Mouse (Mus musculus): ENCODE data around the gene Guca2a. TPM values are rescaled to one million over a fixed set of nuclear protein-coding genes. Genes with fewer than 3 reads are reported as not detected.

Gene Guca2a
- 0.55 TPM in 1 of 2 replicates, not detected in the other for polyA plus RNA-seq (2014; fragmentation: Nextera tagmentation; extraction: Ambion mirVana)

DNA sequence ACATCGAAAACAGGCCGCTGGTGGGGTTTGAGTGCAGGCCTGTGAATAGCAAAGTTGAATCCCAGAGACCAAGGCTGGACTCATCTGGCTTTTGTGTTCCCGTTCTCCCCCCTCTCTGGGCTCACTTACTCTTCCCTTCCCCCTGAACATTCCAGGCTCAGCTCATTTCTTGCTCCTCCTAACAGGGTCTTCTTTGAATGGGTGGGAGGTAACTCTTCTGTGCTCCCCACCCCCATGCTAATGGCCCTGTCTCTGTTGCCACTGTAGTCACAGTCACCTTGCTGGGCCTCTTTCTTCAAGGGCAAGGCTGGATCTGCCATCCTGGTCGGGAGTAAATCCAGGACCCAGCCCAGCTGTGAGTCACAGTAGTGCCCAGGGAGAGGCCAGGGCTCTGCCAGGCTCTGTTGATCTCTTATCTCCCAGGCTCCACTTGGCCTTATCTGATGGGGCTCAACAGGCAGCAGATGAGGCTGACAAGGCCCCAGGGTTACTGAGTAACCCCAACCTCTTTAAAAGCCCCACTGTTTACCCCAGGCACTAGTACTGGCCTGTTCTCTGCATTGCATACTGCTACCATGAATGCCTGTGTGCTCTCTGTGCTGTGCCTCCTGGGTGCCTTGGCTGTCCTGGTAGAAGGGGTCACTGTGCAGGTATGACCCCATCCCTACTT, at the start of gene Guca2a:
TSS of gene Guca2a (plus strand) at position 529 of the 670 bp plus-strand sequence.
- 57% methylated on average over 4 of the region's 4 CpGs for WGBS (ENCODE audit: insufficient replicate concordance)
- Histone ChIP-seq H3K27ac (ENCODE audit: low read depth, low read length) (peak within 1 kb of the TSS; percentile 50), H3K27me3 (ENCODE audit: control insufficient read depth, insufficient read depth, low read length) (no peaks in the 10 kb centered on the region), H3K9me3 (replicated peaks; ENCODE audit: control insufficient read depth, low read length) (no peaks in the 10 kb centered on the region), H3K4me3 (ENCODE audit: low read depth, low read length) (no peak within 1 kb of the TSS), H3K9ac (ENCODE audit: low read depth, low read length) (no peak within 1 kb of the TSS), H3K36me3 (ENCODE audit: control insufficient read depth, insufficient read depth, low read length) (no peaks in the 10 kb centered on the region), H3K4me2 (no peak within 1 kb of the TSS), H3K4me1 (ENCODE audit: control insufficient read depth, insufficient read depth, low read length) (peaks cover 35% of the 10 kb centered on the region)
- ATAC-seq (replicated peaks; ENCODE audit: insufficient number of reproducible peaks, low FRiP score, low TSS enrichment), result no peak

DNA sequence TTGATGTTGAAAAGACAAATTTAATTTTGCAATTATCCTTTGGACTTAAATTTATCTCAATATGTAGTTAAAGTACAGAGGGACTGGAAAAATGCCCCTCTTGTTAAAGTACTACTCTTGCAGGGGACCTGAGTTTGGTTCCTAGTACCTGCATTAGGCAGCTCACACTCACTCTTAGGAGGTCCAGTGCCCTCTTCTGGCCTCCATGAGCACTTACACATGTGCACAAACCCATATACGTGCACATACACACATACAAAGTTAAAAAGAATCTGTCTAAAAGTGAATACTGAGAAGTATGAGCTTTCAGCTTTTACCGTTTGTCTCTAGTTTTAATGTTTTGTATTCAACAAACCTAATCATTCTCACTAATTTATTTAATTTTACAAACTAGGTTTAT, 49.5 kb upstream of the Guca2a start:
- Histone ChIP-seq H3K9me3 (replicated peaks; ENCODE audit: control insufficient read depth, low read length) (no peaks in the 10 kb centered on the region), H3K27ac (ENCODE audit: low read depth, low read length) (no peak overlapping the region), H3K4me2 (no peak overlapping the region), H3K4me3 (ENCODE audit: low read depth, low read length) (no peak overlapping the region), H3K4me1 (ENCODE audit: control insufficient read depth, insufficient read depth, low read length) (peaks cover 10% of the 10 kb centered on the region; the same call in 1 of the 2 replicates), H3K36me3 (ENCODE audit: control insufficient read depth, insufficient read depth, low read length) (0 out of 2 replicates have a peak, but pooled peaks cover 3% of the 10 kb centered on the region), H3K27me3 (ENCODE audit: control insufficient read depth, insufficient read depth, low read length) (no peaks in the 10 kb centered on the region), H3K9ac (ENCODE audit: low read depth, low read length) (no peak overlapping the region)
- no peak for ATAC-seq (replicated peaks; ENCODE audit: insufficient number of reproducible peaks, low FRiP score, low TSS enrichment)
- 96% methylated on average over 2 of the region's 2 CpGs for WGBS (ENCODE audit: insufficient replicate concordance)

DNA sequence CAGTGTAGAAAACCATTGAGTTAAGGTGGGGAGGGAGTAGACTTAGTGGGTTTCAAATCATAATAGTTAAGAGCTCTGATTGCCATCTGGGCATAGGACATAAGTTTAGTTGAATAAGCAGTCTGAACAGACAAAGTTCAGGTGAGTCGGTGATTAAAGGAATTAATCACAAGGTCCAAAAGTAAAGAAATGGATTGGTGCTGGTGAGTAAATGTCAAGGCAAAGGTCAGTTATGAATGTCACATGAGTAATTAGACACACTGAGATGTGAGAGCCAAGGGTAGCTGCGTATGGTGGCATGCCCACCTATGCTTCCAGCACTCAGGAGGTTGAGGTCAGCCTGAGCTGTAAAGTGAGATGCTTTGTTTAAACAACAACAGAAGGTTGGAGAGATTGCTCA, 48.1 kb upstream of the Guca2a start:
- Histone ChIP-seq H3K4me2 (no peak overlapping the region), H3K27ac (ENCODE audit: low read depth, low read length) (no peak overlapping the region), H3K4me1 (ENCODE audit: control insufficient read depth, insufficient read depth, low read length) (peaks cover 8% of the 10 kb centered on the region; the same call in 1 of the 2 replicates), H3K27me3 (ENCODE audit: control insufficient read depth, insufficient read depth, low read length) (no peaks in the 10 kb centered on the region), H3K36me3 (ENCODE audit: control insufficient read depth, insufficient read depth, low read length) (0 out of 2 replicates have a peak, but pooled peaks cover 3% of the 10 kb centered on the region), H3K4me3 (ENCODE audit: low read depth, low read length) (no peak overlapping the region), H3K9me3 (replicated peaks; ENCODE audit: control insufficient read depth, low read length) (no peaks in the 10 kb centered on the region), H3K9ac (ENCODE audit: low read depth, low read length) (no peak overlapping the region)
- WGBS (ENCODE audit: insufficient replicate concordance), result 86% methylated on average over 2 of the region's 2 CpGs
- no peak for ATAC-seq (replicated peaks; ENCODE audit: insufficient number of reproducible peaks, low FRiP score, low TSS enrichment)

DNA sequence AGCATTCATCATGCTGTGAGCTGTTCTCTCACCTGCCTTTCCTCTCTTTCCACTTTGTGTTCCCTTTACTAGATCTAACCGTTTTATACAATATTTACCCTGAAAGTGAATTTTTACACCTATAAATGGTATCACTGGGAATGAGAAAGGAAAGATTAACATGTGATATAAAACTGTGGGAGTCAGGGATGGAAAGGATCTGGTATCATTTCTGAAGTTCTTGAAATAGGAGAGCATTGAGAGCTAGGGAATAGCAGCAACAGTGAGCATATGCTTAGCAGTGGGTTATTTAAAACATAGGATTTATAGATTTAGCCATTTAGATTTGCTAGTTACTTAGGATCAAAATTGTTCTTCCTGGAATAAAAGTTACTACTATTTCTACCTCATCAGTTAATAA, 47.5 kb upstream of the Guca2a start:
- H3K4me2 ChIP-seq, result no peak overlapping the region
- H3K4me1 ChIP-seq (ENCODE audit: control insufficient read depth, insufficient read depth, low read length), result peaks cover 8% of the 10 kb centered on the region; the same call in 1 of the 2 replicates
- H3K27me3 ChIP-seq (ENCODE audit: control insufficient read depth, insufficient read depth, low read length), result no peaks in the 10 kb centered on the region
- H3K9ac ChIP-seq (ENCODE audit: low read depth, low read length), result no peak overlapping the region
- WGBS (ENCODE audit: insufficient replicate concordance), result 87% methylated on average over 1 of the region's 1 CpGs
- H3K36me3 ChIP-seq (ENCODE audit: control insufficient read depth, insufficient read depth, low read length), result 0 out of 2 replicates have a peak, but pooled peaks cover 3% of the 10 kb centered on the region
- ATAC-seq (replicated peaks; ENCODE audit: insufficient number of reproducible peaks, low FRiP score, low TSS enrichment), result no peak
- H3K27ac ChIP-seq (ENCODE audit: low read depth, low read length), result no peak overlapping the region
- no peaks in the 10 kb centered on the region for H3K9me3 ChIP-seq (replicated peaks; ENCODE audit: control insufficient read depth, low read length)
- no peak overlapping the region for H3K4me3 ChIP-seq (ENCODE audit: low read depth, low read length)

DNA sequence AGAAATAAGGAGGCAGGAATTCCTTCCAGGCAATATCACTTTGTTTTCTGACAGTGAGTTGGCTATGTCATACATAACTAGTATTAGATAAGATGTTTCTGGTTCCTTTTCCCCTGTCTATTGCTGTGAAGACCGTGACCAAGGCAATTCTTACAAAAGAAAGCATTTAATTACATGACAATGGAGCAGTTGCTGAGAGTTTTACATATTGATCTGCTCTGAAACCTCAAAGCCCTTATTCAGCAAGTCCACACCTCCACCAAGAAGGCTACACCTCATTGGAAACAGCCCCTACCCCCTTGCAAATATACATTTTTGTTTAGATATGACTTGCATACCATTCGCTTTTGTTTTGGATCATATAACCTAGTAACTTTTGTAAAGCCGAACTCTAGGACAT, 45.0 kb upstream of the Guca2a start:
- Histone ChIP-seq H3K36me3 (ENCODE audit: control insufficient read depth, insufficient read depth, low read length) (0 out of 2 replicates have a peak, but pooled peaks cover 3% of the 10 kb centered on the region), H3K4me1 (ENCODE audit: control insufficient read depth, insufficient read depth, low read length) (peaks cover 8% of the 10 kb centered on the region; the same call in 1 of the 2 replicates), H3K27me3 (ENCODE audit: control insufficient read depth, insufficient read depth, low read length) (no peaks in the 10 kb centered on the region), H3K9ac (ENCODE audit: low read depth, low read length) (no peak overlapping the region), H3K4me2 (no peak overlapping the region), H3K4me3 (ENCODE audit: low read depth, low read length) (no peak overlapping the region), H3K9me3 (replicated peaks; ENCODE audit: control insufficient read depth, low read length) (no peaks in the 10 kb centered on the region), H3K27ac (ENCODE audit: low read depth, low read length) (no peak overlapping the region)
- 75% methylated on average over 3 of the region's 3 CpGs for WGBS (ENCODE audit: insufficient replicate concordance)
- ATAC-seq (replicated peaks; ENCODE audit: insufficient number of reproducible peaks, low FRiP score, low TSS enrichment), result no peak

DNA sequence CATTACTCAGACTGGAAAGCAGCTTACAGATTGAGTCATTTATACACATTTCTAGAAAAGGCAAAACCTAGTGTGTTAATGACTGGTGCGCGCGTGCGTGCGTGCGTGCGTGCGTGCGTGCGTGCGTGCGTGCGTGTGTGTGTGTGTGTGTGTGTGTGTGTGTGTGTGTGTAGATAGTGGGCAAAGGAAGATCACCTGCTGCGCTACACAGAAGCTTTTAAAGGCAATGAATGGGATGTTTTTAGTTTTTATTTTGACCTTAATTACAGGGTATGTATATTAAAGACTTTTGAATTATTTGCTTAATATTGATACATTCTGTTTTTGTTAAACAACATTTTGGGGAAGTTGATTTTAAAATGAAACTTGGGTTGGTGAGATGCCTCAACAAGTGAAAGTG, 43.2 kb upstream of the Guca2a start:
- 96% methylated on average over 14 of the region's 14 CpGs for WGBS (ENCODE audit: insufficient replicate concordance)
- no peak for ATAC-seq (replicated peaks; ENCODE audit: insufficient number of reproducible peaks, low FRiP score, low TSS enrichment)
- Histone ChIP-seq H3K4me3 (ENCODE audit: low read depth, low read length) (no peak overlapping the region), H3K4me1 (ENCODE audit: control insufficient read depth, insufficient read depth, low read length) (peaks cover 8% of the 10 kb centered on the region; the same call in 1 of the 2 replicates), H3K36me3 (ENCODE audit: control insufficient read depth, insufficient read depth, low read length) (no peaks in the 10 kb centered on the region), H3K9ac (ENCODE audit: low read depth, low read length) (no peak overlapping the region), H3K4me2 (no peak overlapping the region), H3K9me3 (replicated peaks; ENCODE audit: control insufficient read depth, low read length) (no peaks in the 10 kb centered on the region), H3K27ac (ENCODE audit: low read depth, low read length) (no peak overlapping the region), H3K27me3 (ENCODE audit: control insufficient read depth, insufficient read depth, low read length) (no peaks in the 10 kb centered on the region)

DNA sequence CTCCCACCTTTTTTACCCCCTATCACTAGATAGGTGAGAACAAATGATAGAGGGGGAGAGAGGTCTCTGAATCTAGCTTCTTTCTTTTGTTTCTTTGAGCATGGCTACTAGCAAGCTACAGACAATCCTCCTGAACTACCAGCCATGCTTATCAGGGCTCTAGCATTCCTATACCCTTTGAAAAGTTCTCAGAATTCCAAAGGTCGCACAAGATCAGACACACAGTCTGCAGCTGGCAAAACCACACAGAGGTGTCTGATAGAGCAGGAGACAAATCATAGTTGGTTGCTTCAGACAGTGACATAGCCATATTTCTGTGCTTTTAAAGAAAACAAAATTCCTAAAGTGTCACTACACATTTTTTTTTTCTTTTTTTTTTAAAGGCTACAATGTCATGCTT, 37.9 kb upstream of the Guca2a start:
- WGBS (ENCODE audit: insufficient replicate concordance), result 4% methylated on average over 1 of the region's 1 CpGs
- 0 out of 2 replicates have a peak, but pooled peaks cover 7% of the 10 kb centered on the region for H3K4me1 ChIP-seq (ENCODE audit: control insufficient read depth, insufficient read depth, low read length)
- H3K4me2 ChIP-seq, result peak overlapping the region; percentile 22; the same call in 1 of the 2 replicates
- no peak overlapping the region for H3K4me3 ChIP-seq (ENCODE audit: low read depth, low read length)
- H3K9me3 ChIP-seq (replicated peaks; ENCODE audit: control insufficient read depth, low read length), result no peaks in the 10 kb centered on the region
- H3K27ac ChIP-seq (ENCODE audit: low read depth, low read length), result peak overlapping the region; percentile 65
- peaks cover 4% of the 10 kb centered on the region; the same call in 1 of the 2 replicates for H3K36me3 ChIP-seq (ENCODE audit: control insufficient read depth, insufficient read depth, low read length)
- H3K27me3 ChIP-seq (ENCODE audit: control insufficient read depth, insufficient read depth, low read length), result no peaks in the 10 kb centered on the region
- H3K9ac ChIP-seq (ENCODE audit: low read depth, low read length), result no peak overlapping the region
- ATAC-seq (replicated peaks; ENCODE audit: insufficient number of reproducible peaks, low FRiP score, low TSS enrichment), result no peak; the same call in 1 of the 2 replicates

DNA sequence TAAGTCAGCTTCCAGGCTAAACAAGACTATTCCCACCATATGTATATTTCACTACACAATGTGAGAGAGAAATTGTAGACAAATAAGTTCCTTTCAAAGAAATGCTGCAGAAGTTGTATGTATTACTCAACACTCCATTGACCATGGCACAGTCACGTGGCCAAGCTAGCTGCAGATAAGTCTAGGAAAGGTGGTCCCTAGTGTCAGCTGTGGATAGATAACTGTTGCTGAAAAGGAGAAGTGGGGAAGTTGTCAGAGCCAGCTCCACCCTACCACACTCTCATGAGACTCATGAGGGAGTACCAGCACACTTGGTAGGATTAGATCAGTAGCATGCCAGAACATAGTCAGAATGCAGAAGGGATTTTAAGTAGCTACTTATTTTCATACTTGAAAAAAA, 28.0 kb upstream of the Guca2a start:
- Histone ChIP-seq H3K9ac (ENCODE audit: low read depth, low read length) (no peak overlapping the region), H3K4me3 (ENCODE audit: low read depth, low read length) (no peak overlapping the region), H3K9me3 (replicated peaks; ENCODE audit: control insufficient read depth, low read length) (no peaks in the 10 kb centered on the region), H3K4me2 (no peak overlapping the region), H3K36me3 (ENCODE audit: control insufficient read depth, insufficient read depth, low read length) (peaks cover 2% of the 10 kb centered on the region; the same call in 1 of the 2 replicates), H3K4me1 (ENCODE audit: control insufficient read depth, insufficient read depth, low read length) (no peaks in the 10 kb centered on the region), H3K27me3 (ENCODE audit: control insufficient read depth, insufficient read depth, low read length) (no peaks in the 10 kb centered on the region), H3K27ac (ENCODE audit: low read depth, low read length) (no peak overlapping the region)
- WGBS (ENCODE audit: insufficient replicate concordance), result 38% methylated on average over 1 of the region's 1 CpGs
- no peak for ATAC-seq (replicated peaks; ENCODE audit: insufficient number of reproducible peaks, low FRiP score, low TSS enrichment)

DNA sequence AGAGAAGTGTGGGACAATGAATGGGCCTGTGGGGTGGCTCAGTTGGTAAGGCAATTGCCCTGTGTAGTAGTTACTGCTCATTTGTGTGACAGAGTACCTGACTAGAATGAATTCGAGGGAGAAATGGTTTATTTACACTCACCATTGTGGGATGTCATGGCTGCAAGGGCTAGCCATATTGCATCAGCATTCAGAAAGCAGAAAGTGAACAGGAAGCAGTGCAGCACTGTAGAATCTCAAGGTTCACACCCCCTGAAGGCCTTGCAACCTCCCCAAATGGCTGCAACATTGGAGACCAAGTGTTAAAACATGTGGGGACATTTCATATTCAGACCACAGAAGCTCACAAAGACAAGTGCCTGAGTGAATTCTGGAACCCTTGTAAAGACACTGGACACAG, 23.4 kb upstream of the Guca2a start:
- 65% methylated on average over 1 of the region's 1 CpGs for WGBS (ENCODE audit: insufficient replicate concordance)
- H3K9ac ChIP-seq (ENCODE audit: low read depth, low read length), result no peak overlapping the region
- H3K4me2 ChIP-seq, result no peak overlapping the region
- H3K4me3 ChIP-seq (ENCODE audit: low read depth, low read length), result no peak overlapping the region
- H3K36me3 ChIP-seq (ENCODE audit: control insufficient read depth, insufficient read depth, low read length), result no peaks in the 10 kb centered on the region
- H3K4me1 ChIP-seq (ENCODE audit: control insufficient read depth, insufficient read depth, low read length), result no peaks in the 10 kb centered on the region
- H3K9me3 ChIP-seq (replicated peaks; ENCODE audit: control insufficient read depth, low read length), result no peaks in the 10 kb centered on the region
- H3K27me3 ChIP-seq (ENCODE audit: control insufficient read depth, insufficient read depth, low read length), result no peaks in the 10 kb centered on the region
- H3K27ac ChIP-seq (ENCODE audit: low read depth, low read length), result no peak overlapping the region
- ATAC-seq (replicated peaks; ENCODE audit: insufficient number of reproducible peaks, low FRiP score, low TSS enrichment), result no peak

Measured in heart, embryonic 11.5 days (tissue).